Mouse (Mus musculus): Measurements from ENCODE around the gene Ttll9. TPM values are rescaled to one million over a fixed set of nuclear protein-coding genes. Genes with fewer than 3 reads are reported as not detected.

The Ttll9 gene
- polyA plus RNA-seq, 1 experiment from 2014 or later: 1.2 TPM

- Histone ChIP-seq H3K4me3 (ENCODE audit: low read length) (no peak overlapping the region), H3K4me1 (ENCODE audit: insufficient read depth, low read length) (no peaks in the 10 kb centered on the region)
- no peak for ATAC-seq (ENCODE audit: low FRiP score, low TSS enrichment)
Observed at GRCm38 (mm10) chr2:153003681-153004338, 41.5 kb downstream of the Ttll9 start.

GRCm38 (mm10) chr2:153005981-153006380, 43.7 kb downstream of the Ttll9 start:
- Histone ChIP-seq H3K27ac (ENCODE audit: low read length) (no peak overlapping the region), H3K4me3 (ENCODE audit: low read length) (no peak overlapping the region), H3K4me2 (replicated peaks; ENCODE audit: low read depth, low read length) (no peak overlapping the region), H3K27me3 (ENCODE audit: insufficient read depth, low read length) (no peaks in the 10 kb centered on the region), H3K9ac (replicated peaks; ENCODE audit: low read length) (no peak overlapping the region), H3K36me3 (ENCODE audit: insufficient read depth, low read length) (peaks cover 31% of the 10 kb centered on the region; the same call in 1 of the 2 replicates), H3K4me1 (ENCODE audit: insufficient read depth, low read length) (no peaks in the 10 kb centered on the region), H3K9me3 (ENCODE audit: low read length) (no peaks in the 10 kb centered on the region)
- 85% methylated on average over 3 of the region's 3 CpGs for WGBS
- no peak for ATAC-seq (ENCODE audit: low FRiP score, low TSS enrichment)

More at GRCm38 (mm10) chr2:153003681-153004338, 41.5 kb downstream of the Ttll9 start:
- Histone ChIP-seq H3K36me3 (ENCODE audit: insufficient read depth, low read length) (peaks cover 14% of the 10 kb centered on the region; the same call in 1 of the 2 replicates), H3K4me2 (replicated peaks; ENCODE audit: low read depth, low read length) (no peak overlapping the region), H3K9me3 (ENCODE audit: low read length) (no peaks in the 10 kb centered on the region), H3K27ac (ENCODE audit: low read length) (no peak overlapping the region), H3K9ac (replicated peaks; ENCODE audit: low read length) (no peak overlapping the region), H3K27me3 (ENCODE audit: insufficient read depth, low read length) (no peaks in the 10 kb centered on the region)
- WGBS: 66% methylated on average over 13 of the region's 13 CpGs

DNA sequence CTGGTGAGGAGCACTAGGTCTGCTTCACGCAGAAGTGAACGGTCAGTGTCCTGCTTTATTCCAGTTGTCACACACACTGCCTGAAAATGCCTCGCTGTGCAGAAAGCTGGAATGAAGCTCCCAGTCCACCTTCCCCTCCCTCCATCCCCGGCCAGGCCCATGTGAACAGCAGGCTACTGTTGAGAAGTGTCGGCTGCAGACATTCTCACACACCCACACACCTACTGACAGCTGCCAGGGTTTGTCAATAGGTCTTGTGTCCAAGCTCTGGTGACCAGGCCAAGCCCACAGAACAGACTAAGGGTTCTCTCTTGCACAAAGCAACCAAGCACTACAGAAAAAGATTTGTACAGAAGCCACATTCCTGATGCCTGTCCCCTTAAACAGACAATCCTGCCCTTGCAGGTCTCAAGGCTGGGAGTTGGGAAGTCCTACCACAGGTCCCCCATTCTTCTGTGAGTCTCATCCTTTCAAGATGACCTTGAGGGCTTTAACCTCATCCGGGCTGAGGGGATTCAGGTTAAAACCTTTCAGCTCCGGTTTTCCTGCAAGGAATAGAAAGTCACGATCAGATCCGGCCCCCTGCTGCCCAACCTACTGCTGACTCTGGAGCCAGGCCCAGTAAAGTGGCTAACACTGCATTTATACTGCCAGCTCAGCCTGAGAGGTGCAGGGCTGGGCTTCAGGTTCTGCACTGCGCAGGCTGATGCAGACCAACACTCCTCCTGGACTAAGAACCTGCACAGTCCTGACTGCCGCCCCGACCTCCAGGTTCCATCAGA, 47.1 kb downstream of the Ttll9 start:
- Histone ChIP-seq H3K27me3 (ENCODE audit: insufficient read depth, low read length) (no peaks in the 10 kb centered on the region), H3K9ac (replicated peaks; ENCODE audit: low read length) (no peak overlapping the region), H3K4me1 (ENCODE audit: insufficient read depth, low read length) (peaks cover 6% of the 10 kb centered on the region), H3K9me3 (ENCODE audit: low read length) (no peaks in the 10 kb centered on the region), H3K27ac (ENCODE audit: low read length) (no peak overlapping the region), H3K4me2 (replicated peaks; ENCODE audit: low read depth, low read length) (no peak overlapping the region), H3K36me3 (ENCODE audit: insufficient read depth, low read length) (peaks cover 53% of the 10 kb centered on the region), H3K4me3 (ENCODE audit: low read length) (no peak overlapping the region)
- no peak for ATAC-seq (ENCODE audit: low FRiP score, low TSS enrichment)
- 89% methylated on average over 12 of the region's 12 CpGs for WGBS

- H3K9me3 ChIP-seq (ENCODE audit: low read length): no peaks in the 10 kb centered on the region
- no peak for ATAC-seq (ENCODE audit: low FRiP score, low TSS enrichment)
- H3K27me3 ChIP-seq (ENCODE audit: insufficient read depth, low read length): no peaks in the 10 kb centered on the region
- peak overlapping the region; percentile 94 for H3K4me2 ChIP-seq (replicated peaks; ENCODE audit: low read depth, low read length)
- peak overlapping the region; percentile 83 for H3K9ac ChIP-seq (replicated peaks; ENCODE audit: low read length)
- H3K4me1 ChIP-seq (ENCODE audit: insufficient read depth, low read length): peaks cover 11% of the 10 kb centered on the region
- H3K27ac ChIP-seq (ENCODE audit: low read length): no peak overlapping the region
- WGBS: 88% methylated on average over 11 of the region's 11 CpGs
- H3K4me3 ChIP-seq (ENCODE audit: low read length): peak overlapping the region; percentile 96
- H3K36me3 ChIP-seq (ENCODE audit: insufficient read depth, low read length): peaks cover 38% of the 10 kb centered on the region
Observed at GRCm38 (mm10) chr2:153013724-153014515, 51.6 kb downstream of the Ttll9 start.

DNA sequence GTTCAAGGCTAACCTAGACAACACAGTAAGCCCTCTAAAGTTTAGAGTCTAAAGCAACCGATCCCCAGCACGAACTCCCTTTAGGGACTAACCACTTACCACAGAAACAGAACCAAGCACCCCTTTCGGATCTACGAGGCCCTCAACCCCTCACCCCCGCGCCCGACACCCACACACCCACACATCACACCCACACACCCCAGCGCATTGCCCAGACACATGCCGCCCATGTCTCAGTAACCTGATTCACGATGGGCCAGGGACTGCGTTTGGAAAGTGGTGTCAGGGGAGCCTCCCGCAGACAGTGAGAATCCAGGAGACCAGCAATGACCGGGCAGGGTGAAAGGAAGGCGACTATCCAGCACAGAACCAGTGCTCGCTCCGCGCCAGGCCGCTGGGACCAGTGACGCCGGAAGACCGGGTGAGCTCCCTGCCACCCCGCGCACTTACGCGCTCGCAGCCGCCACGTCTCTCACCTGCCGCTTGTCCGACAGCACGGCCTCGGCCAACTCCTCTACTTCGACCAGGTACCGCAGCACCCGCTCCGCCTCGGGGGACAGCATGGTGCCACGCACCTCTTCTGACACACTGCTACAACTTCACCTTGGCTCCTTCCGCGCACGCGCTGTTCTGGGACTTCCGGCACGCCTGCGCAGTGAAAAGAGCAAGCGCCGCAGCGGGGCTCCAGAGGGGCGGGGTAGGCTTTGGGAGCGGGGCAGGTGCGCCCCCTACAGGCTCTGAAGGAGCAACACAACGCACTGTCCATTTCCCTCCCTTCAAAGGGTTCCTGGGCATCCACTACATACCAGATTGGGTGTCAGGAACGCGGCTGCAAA, 52.7 kb downstream of the Ttll9 start, which contains the start of gene Pdrg1:
Gene Pdrg1, minus strand, starts transcription at position 670 of the 836 bp plus-strand sequence.
- H3K9me3 ChIP-seq (ENCODE audit: low read length): no peaks in the 10 kb centered on the region
- WGBS: under 1% methylated on average over 54 of the region's 54 CpGs
- H3K36me3 ChIP-seq (ENCODE audit: insufficient read depth, low read length): peaks cover 30% of the 10 kb centered on the region
- H3K27me3 ChIP-seq (ENCODE audit: insufficient read depth, low read length): no peaks in the 10 kb centered on the region
- ATAC-seq (ENCODE audit: low FRiP score, low TSS enrichment): peak; percentile 96
- H3K4me1 ChIP-seq (ENCODE audit: insufficient read depth, low read length): peaks cover 11% of the 10 kb centered on the region
- peak within 1 kb of the TSS; percentile 83 for H3K9ac ChIP-seq (replicated peaks; ENCODE audit: low read length)
- no peak within 1 kb of the TSS for H3K27ac ChIP-seq (ENCODE audit: low read length)
- H3K4me3 ChIP-seq (ENCODE audit: low read length): peak within 1 kb of the TSS; percentile 96
- peak within 1 kb of the TSS; percentile 94 for H3K4me2 ChIP-seq (replicated peaks; ENCODE audit: low read depth, low read length)

GRCm38 (mm10) chr2:153015804-153016203, 53.5 kb downstream of the Ttll9 start:
- Histone ChIP-seq H3K4me2 (replicated peaks; ENCODE audit: low read depth, low read length) (peak overlapping the region; percentile 36), H3K9me3 (ENCODE audit: low read length) (no peaks in the 10 kb centered on the region), H3K27me3 (ENCODE audit: insufficient read depth, low read length) (no peaks in the 10 kb centered on the region), H3K9ac (replicated peaks; ENCODE audit: low read length) (no peak overlapping the region; the same call in 1 of the 2 replicates), H3K27ac (ENCODE audit: low read length) (no peak overlapping the region), H3K4me1 (ENCODE audit: insufficient read depth, low read length) (peaks cover 11% of the 10 kb centered on the region), H3K36me3 (ENCODE audit: insufficient read depth, low read length) (peaks cover 24% of the 10 kb centered on the region), H3K4me3 (ENCODE audit: low read length) (peak overlapping the region; percentile 96; the same call in 1 of the 2 replicates)
- 30% methylated on average over 8 of the region's 8 CpGs for WGBS
- no peak for ATAC-seq (ENCODE audit: low FRiP score, low TSS enrichment)

- Histone ChIP-seq H3K27me3 (ENCODE audit: insufficient read depth, low read length) (no peaks in the 10 kb centered on the region), H3K4me1 (ENCODE audit: insufficient read depth, low read length) (peaks cover 11% of the 10 kb centered on the region)
- no peak for ATAC-seq (ENCODE audit: low FRiP score, low TSS enrichment)
Observed at GRCm38 (mm10) chr2:153016786-153017185, 54.5 kb downstream of the Ttll9 start.

GRCm38 (mm10) chr2:153019355-153019754, 57.1 kb downstream of the Ttll9 start:
- H3K9ac ChIP-seq (replicated peaks; ENCODE audit: low read length): no peak overlapping the region
- no peak for ATAC-seq (ENCODE audit: low FRiP score, low TSS enrichment)
- no peak overlapping the region for H3K4me2 ChIP-seq (replicated peaks; ENCODE audit: low read depth, low read length)
- no peaks in the 10 kb centered on the region for H3K9me3 ChIP-seq (ENCODE audit: low read length)
- peaks cover 5% of the 10 kb centered on the region for H3K4me1 ChIP-seq (ENCODE audit: insufficient read depth, low read length)
- H3K4me3 ChIP-seq (ENCODE audit: low read length): no peak overlapping the region
- H3K27me3 ChIP-seq (ENCODE audit: insufficient read depth, low read length): no peaks in the 10 kb centered on the region
- WGBS: 88% methylated on average over 3 of the region's 3 CpGs
- H3K36me3 ChIP-seq (ENCODE audit: insufficient read depth, low read length): no peaks in the 10 kb centered on the region
- no peak overlapping the region for H3K27ac ChIP-seq (ENCODE audit: low read length)

More at GRCm38 (mm10) chr2:153016786-153017185, 54.5 kb downstream of the Ttll9 start:
- no peak overlapping the region for H3K27ac ChIP-seq (ENCODE audit: low read length)
- H3K4me2 ChIP-seq (replicated peaks; ENCODE audit: low read depth, low read length): no peak overlapping the region
- H3K36me3 ChIP-seq (ENCODE audit: insufficient read depth, low read length): peaks cover 17% of the 10 kb centered on the region
- H3K4me3 ChIP-seq (ENCODE audit: low read length): no peak overlapping the region
- no peak overlapping the region for H3K9ac ChIP-seq (replicated peaks; ENCODE audit: low read length)
- 43% methylated on average over 5 of the region's 5 CpGs for WGBS
- no peaks in the 10 kb centered on the region for H3K9me3 ChIP-seq (ENCODE audit: low read length)

- H3K36me3 ChIP-seq (ENCODE audit: insufficient read depth, low read length): no peaks in the 10 kb centered on the region
- H3K4me2 ChIP-seq (replicated peaks; ENCODE audit: low read depth, low read length): no peak overlapping the region
- H3K9ac ChIP-seq (replicated peaks; ENCODE audit: low read length): no peak overlapping the region
- ATAC-seq (ENCODE audit: low FRiP score, low TSS enrichment): no peak
- no peaks in the 10 kb centered on the region for H3K27me3 ChIP-seq (ENCODE audit: insufficient read depth, low read length)
- H3K27ac ChIP-seq (ENCODE audit: low read length): no peak overlapping the region
- H3K9me3 ChIP-seq (ENCODE audit: low read length): no peaks in the 10 kb centered on the region
- no peaks in the 10 kb centered on the region for H3K4me1 ChIP-seq (ENCODE audit: insufficient read depth, low read length)
- 77% methylated on average over 3 of the region's 3 CpGs for WGBS
- H3K4me3 ChIP-seq (ENCODE audit: low read length): no peak overlapping the region
Observed at GRCm38 (mm10) chr2:153021163-153021562, 58.9 kb downstream of the Ttll9 start.

Data from kidney, embryonic 16.5 days (tissue).